Mouse (Mus musculus) C2C12 (cell line): ENCODE measurements around the gene Olfm4.

Experiments used
- CTCF ChIP-seq: IDR thresholded peaks from one replicate; pipeline ENCODE4 v1.5.1; 2011; ENCODE audit not compliant: control insufficient read depth, insufficient read depth, insufficient read length
- MAX ChIP-seq: IDR thresholded peaks from one replicate; pipeline ENCODE4 v1.6.1; 2011; ENCODE audit warnings: mild to moderate bottlenecking, control low read depth

DNA sequence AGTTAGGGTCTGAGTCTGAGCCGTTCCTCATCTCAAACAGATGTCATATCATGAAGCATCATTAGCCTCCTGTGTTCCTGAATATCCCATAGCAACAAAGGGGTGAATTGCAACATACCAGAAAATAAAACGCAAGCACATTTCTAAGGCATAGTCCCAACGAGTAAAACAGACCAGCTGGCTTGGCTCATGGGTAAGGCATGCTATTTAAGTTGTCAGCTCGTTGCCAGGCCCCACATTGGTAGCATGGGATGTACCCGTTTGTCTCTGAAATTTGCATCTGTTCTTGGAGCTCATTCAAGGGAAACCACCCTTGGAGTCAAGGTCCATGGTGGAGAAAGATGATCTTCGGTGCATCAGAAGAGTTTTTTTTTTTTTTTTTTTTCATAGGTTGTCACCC is 42.2 kb downstream of the Olfm4 start:
- no peak for TF ChIP-seq MAX
- TF ChIP-seq CTCF: no peak
